Mouse (Mus musculus) midbrain, embryonic 12.5 days (tissue): Measurements from ENCODE around the gene Scgb1a1. TPM values are rescaled to one million over a fixed set of nuclear protein-coding genes. Genes with fewer than 3 reads are reported as not detected.

Experiments
- ATAC-seq: fragments of 200-750 bp; cut with Nextera tagmentation; 2 replicates; pipeline ENCODE4 v1.8.0; 2017; ENCODE audit warnings: low read depth, moderate TSS enrichment, moderate library complexity; ENCODE audit not compliant: low FRiP score
- H3K27ac ChIP-seq: fragments of 300-500 bp; sonication (generic); replicated peaks from 2 replicates; pipeline ENCODE4 v1.5.1; 2016; ENCODE audit warnings: mild to moderate bottlenecking
- H3K27me3 ChIP-seq: fragments of 300-500 bp; sonication (generic); 2 replicates; pipeline ENCODE4 v1.6.1; 2016; ENCODE audit warnings: mild to moderate bottlenecking
- H3K36me3 ChIP-seq: fragments of 300-500 bp; sonication (generic); 2 replicates; pipeline ENCODE4 v1.6.1; 2016
- H3K4me1 ChIP-seq: fragments of 300-500 bp; sonication (generic); 2 replicates; pipeline ENCODE4 v1.6.1; 2016
- H3K4me2 ChIP-seq: fragments of 300-500 bp; sonication (generic); replicated peaks from 2 replicates; pipeline ENCODE4 v1.6.1; 2016; ENCODE audit warnings: mild to moderate bottlenecking, moderate library complexity
- H3K4me3 ChIP-seq: fragments of 300-500 bp; sonication (generic); 2 replicates; pipeline ENCODE4 v1.5.1; 2016; ENCODE audit warnings: mild to moderate bottlenecking
- H3K9ac ChIP-seq: fragments of 300-500 bp; sonication (generic); replicated peaks from 2 replicates; pipeline ENCODE4 v1.6.1; 2016; ENCODE audit warnings: mild to moderate bottlenecking, moderate library complexity
- H3K9me3 ChIP-seq: fragments of 300-500 bp; sonication (generic); 2 replicates; pipeline ENCODE4 v1.6.1; 2016; ENCODE audit warnings: mild to moderate bottlenecking
- WGBS: fragments of 180-500 bp; shearing (Covaris S2); methylation state at CpG from one replicate; pipeline ENCODE4 v1.1.7; 2016; 5-methylcytosine and 5-hydroxymethylcytosine counted together
- polyA plus RNA-seq: library from polyadenylated mRNA; unstranded; fragments of >200 nt; fragmentation: Nextera tagmentation; extraction: Ambion mirVana; gene quantifications from 2 replicates; pipeline ENCODE4 v1.2.1, GENCODE M21; 2016

The Scgb1a1 gene
- polyA plus RNA-seq, 1 experiment from 2014 or later, result not detected

GRCm38 (mm10) chr19:9074424-9074823 lies 13.3 kb downstream of the Scgb1a1 start:
- H3K9ac ChIP-seq, result no peak overlapping the region
- H3K4me1 ChIP-seq, result peaks cover 10% of the 10 kb centered on the region; the same call in 1 of the 2 replicates
- WGBS, result 79% methylated on average over 4 of the region's 4 CpGs
- no peak for ATAC-seq
- H3K36me3 ChIP-seq, result no peaks in the 10 kb centered on the region
- no peak overlapping the region for H3K4me3 ChIP-seq
- no peaks in the 10 kb centered on the region for H3K27me3 ChIP-seq
- no peaks in the 10 kb centered on the region for H3K9me3 ChIP-seq
- no peak overlapping the region for H3K4me2 ChIP-seq
- H3K27ac ChIP-seq, result no peak overlapping the region

- no peak overlapping the region for H3K4me2 ChIP-seq
- H3K27ac ChIP-seq, result no peak overlapping the region
- peaks cover 10% of the 10 kb centered on the region; the same call in 1 of the 2 replicates for H3K4me1 ChIP-seq
- H3K9me3 ChIP-seq, result no peaks in the 10 kb centered on the region
- 76% methylated on average over 12 of the region's 12 CpGs for WGBS
- H3K4me3 ChIP-seq, result no peak overlapping the region
- no peaks in the 10 kb centered on the region for H3K27me3 ChIP-seq
- ATAC-seq, result no peak
- no peaks in the 10 kb centered on the region for H3K36me3 ChIP-seq
- no peak overlapping the region for H3K9ac ChIP-seq
Observed at GRCm38 (mm10) chr19:9073776-9074411, 13.9 kb downstream of the Scgb1a1 start.

DNA sequence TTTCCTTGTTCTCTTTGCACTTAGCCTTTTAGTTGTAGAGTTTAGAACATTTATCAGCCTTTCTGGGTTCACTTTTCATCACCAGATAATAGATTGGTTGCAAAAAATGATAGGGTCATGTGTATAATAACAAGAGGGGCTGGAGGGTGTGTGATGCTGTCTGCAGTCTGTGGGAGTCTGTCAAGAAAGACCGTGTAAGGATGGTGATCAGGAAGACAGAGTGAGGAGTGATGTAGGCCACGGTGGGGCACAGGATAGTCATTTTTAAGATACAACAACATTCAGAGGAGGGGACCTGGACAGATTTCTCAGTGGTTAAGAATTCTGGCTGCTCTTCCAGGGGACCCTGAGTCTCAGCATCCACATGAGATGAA lies 15.6 kb downstream of the Scgb1a1 start:
- Histone ChIP-seq H3K4me3 (no peak overlapping the region), H3K9ac (no peak overlapping the region), H3K27me3 (no peaks in the 10 kb centered on the region), H3K4me1 (peaks cover 10% of the 10 kb centered on the region; the same call in 1 of the 2 replicates), H3K36me3 (no peaks in the 10 kb centered on the region), H3K27ac (no peak overlapping the region), H3K9me3 (no peaks in the 10 kb centered on the region), H3K4me2 (no peak overlapping the region)
- 84% methylated on average over 2 of the region's 2 CpGs for WGBS
- ATAC-seq, result no peak

- ATAC-seq, result no peak
- 51% methylated on average over 7 of the region's 7 CpGs for WGBS
Observed at GRCm38 (mm10) chr19:9071456-9072156, 16.2 kb downstream of the Scgb1a1 start.

GRCm38 (mm10) chr19:9070316-9070715 lies 17.4 kb downstream of the Scgb1a1 start:
- Histone ChIP-seq H3K27me3 (no peaks in the 10 kb centered on the region), H3K27ac (no peak overlapping the region), H3K4me1 (peaks cover 21% of the 10 kb centered on the region), H3K4me2 (no peak overlapping the region), H3K36me3 (no peaks in the 10 kb centered on the region), H3K9ac (no peak overlapping the region), H3K4me3 (no peak overlapping the region), H3K9me3 (no peaks in the 10 kb centered on the region)
- no peak for ATAC-seq
- 85% methylated on average over 2 of the region's 2 CpGs for WGBS

More at GRCm38 (mm10) chr19:9071456-9072156, 16.2 kb downstream of the Scgb1a1 start:
- no peaks in the 10 kb centered on the region for H3K9me3 ChIP-seq
- no peak overlapping the region for H3K4me3 ChIP-seq
- peaks cover 10% of the 10 kb centered on the region; the same call in 1 of the 2 replicates for H3K4me1 ChIP-seq
- no peaks in the 10 kb centered on the region for H3K36me3 ChIP-seq
- H3K9ac ChIP-seq, result no peak overlapping the region
- H3K27ac ChIP-seq, result no peak overlapping the region
- no peak overlapping the region for H3K4me2 ChIP-seq
- no peaks in the 10 kb centered on the region for H3K27me3 ChIP-seq

GRCm38 (mm10) chr19:9069687-9070307 lies 18.0 kb downstream of the Scgb1a1 start:
- Histone ChIP-seq H3K4me2 (no peak overlapping the region), H3K4me3 (no peak overlapping the region), H3K9me3 (no peaks in the 10 kb centered on the region), H3K27me3 (no peaks in the 10 kb centered on the region), H3K27ac (no peak overlapping the region), H3K36me3 (no peaks in the 10 kb centered on the region), H3K9ac (no peak overlapping the region), H3K4me1 (peaks cover 21% of the 10 kb centered on the region)
- 76% methylated on average over 8 of the region's 8 CpGs for WGBS
- no peak for ATAC-seq

GRCm38 (mm10) chr19:9067292-9067691 lies 20.5 kb downstream of the Scgb1a1 start:
- Histone ChIP-seq H3K9ac (no peak overlapping the region), H3K9me3 (no peaks in the 10 kb centered on the region), H3K27ac (no peak overlapping the region), H3K4me2 (no peak overlapping the region), H3K4me1 (peaks cover 21% of the 10 kb centered on the region), H3K36me3 (no peaks in the 10 kb centered on the region), H3K27me3 (no peaks in the 10 kb centered on the region), H3K4me3 (no peak overlapping the region)
- 74% methylated on average over 5 of the region's 5 CpGs for WGBS
- no peak for ATAC-seq

DNA sequence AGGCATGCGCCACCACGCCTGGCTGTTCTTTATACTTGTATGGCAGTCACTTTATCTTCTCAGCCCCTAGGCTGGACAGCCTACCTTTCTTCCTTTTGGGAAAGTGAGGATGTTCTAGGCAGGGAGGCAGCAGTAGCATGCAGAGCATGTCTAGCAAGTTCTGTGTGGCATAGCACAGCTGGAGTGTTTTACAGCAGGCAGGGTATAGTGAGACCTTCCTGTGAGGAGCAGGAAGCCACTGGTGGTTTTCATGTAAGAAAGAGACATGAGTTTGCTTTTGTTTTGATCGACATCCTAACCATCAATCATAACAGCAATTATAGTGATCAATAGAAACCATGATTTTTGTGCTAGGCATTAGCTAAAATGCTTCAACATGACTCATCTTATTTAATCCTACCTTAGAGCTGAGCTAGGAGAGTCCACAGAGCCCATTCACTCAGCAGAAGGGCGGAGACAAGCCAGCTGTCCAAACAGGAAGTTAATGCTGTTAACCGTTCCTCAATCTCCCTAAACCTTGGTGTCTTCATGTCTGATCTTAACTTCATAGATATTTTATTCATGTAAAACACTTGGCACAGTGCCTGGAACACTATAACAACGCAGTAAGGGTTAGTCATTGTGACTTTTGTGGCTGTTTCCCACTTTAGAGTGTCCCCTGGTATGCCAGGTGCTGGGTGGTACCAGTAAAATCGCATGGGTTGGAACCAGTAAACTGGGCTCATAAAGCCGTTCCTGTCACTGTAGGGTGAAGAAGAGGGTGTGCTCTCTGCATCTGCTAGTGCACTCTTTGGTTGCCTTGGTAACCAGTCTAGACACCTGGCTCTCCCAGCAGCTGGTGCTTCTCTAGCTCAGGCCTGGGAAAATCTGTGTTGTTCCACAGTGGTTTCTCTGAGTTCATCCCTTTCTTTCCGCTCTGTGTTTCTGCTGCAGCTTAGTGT lies 21.9 kb downstream of the Scgb1a1 start:
- Histone ChIP-seq H3K4me3 (no peak overlapping the region), H3K36me3 (no peaks in the 10 kb centered on the region), H3K9me3 (no peaks in the 10 kb centered on the region), H3K27me3 (no peaks in the 10 kb centered on the region), H3K9ac (no peak overlapping the region), H3K27ac (no peak overlapping the region), H3K4me1 (peaks cover 11% of the 10 kb centered on the region), H3K4me2 (no peak overlapping the region)
- ATAC-seq, result peak; percentile 52; the same call in 1 of the 2 replicates
- WGBS, result 73% methylated on average over 9 of the region's 9 CpGs

DNA sequence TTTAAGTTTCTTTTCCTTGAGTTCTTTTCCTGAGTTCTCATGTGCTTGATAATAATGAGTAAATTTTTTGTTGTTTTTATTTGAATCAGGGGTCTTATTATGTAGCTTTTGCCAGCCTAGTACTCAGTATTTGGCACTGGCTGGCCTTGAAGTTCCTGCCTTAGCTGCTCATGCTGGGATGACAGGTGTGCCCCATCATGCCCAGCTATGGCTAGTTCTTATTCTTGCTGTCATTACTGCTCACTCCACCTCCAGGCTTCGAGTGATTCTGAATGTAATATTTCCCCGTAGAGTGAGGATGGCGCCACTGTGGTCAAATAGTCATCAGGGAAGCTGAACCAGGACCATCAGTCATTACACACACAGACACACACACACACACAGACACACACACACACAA lies 23.9 kb downstream of the Scgb1a1 start:
- Histone ChIP-seq H3K27me3 (no peaks in the 10 kb centered on the region), H3K9ac (no peak overlapping the region), H3K4me3 (no peak overlapping the region), H3K36me3 (no peaks in the 10 kb centered on the region), H3K27ac (no peak overlapping the region), H3K4me2 (no peak overlapping the region), H3K9me3 (no peaks in the 10 kb centered on the region), H3K4me1 (peaks cover 11% of the 10 kb centered on the region)
- 92% methylated on average over 3 of the region's 3 CpGs for WGBS
- no peak for ATAC-seq

DNA sequence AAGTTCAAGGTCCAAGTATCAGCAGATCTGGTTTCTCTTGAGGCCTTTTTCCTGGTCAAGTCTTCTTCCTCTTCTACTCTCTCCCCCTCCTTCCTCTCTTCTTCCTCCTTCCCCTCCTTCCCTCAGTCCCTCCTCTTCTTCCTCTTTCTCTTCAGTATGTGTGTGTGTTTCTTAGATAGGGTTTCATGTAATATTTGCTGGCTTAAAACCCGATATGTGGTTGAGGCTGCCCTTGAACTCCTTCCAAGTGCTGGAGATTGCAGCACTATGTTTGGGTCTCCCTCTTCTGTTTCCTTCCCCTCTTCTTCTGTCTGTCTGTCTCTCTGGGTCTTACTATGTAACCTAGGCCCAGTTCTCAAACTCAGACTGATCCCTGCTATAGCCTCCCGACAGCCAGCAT lies 24.9 kb downstream of the Scgb1a1 start:
- no peaks in the 10 kb centered on the region for H3K27me3 ChIP-seq
- H3K27ac ChIP-seq, result no peak overlapping the region
- no peak overlapping the region for H3K4me3 ChIP-seq
- H3K9me3 ChIP-seq, result no peaks in the 10 kb centered on the region
- no peak overlapping the region for H3K9ac ChIP-seq
- no peaks in the 10 kb centered on the region for H3K36me3 ChIP-seq
- peaks cover 11% of the 10 kb centered on the region for H3K4me1 ChIP-seq
- H3K4me2 ChIP-seq, result no peak overlapping the region
- no peak for ATAC-seq
- WGBS, result 88% methylated on average over 2 of the region's 2 CpGs

DNA sequence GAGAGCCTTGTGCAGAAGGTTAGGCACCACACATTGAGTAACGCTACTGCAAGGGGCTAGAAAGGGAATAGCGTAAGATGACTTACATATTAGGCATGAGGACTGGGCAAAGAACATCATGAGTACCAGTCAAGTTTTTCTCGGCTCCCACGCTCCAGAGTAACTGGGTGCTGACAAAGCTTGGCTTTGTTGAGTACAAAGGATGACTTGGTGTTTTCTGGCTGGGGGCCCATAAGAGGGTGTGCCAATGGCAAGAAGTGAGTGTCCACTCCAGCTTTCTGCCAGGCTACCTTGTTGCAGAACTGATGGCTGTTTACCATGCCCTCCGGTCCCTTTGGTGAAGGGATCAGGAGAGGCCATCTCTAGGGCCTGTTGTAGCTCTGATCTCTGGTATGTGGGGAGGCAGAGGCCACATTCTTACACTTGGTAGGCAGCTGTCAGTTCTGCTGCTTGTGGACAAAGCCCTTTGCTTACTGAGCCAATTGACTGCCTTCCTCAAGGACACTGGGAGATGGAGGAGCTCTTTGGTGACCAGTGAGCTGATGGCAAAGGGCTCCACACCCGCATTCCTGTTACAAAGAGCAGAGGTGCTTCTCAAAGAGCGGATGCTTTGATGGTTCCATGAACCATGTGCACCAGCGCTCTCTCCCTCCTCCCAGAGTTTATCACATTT lies 26.4 kb downstream of the Scgb1a1 start:
- H3K4me1 ChIP-seq, result peaks cover 9% of the 10 kb centered on the region
- H3K4me2 ChIP-seq, result no peak overlapping the region
- no peak for ATAC-seq
- H3K27me3 ChIP-seq, result no peaks in the 10 kb centered on the region
- no peaks in the 10 kb centered on the region for H3K9me3 ChIP-seq
- no peak overlapping the region for H3K9ac ChIP-seq
- no peaks in the 10 kb centered on the region for H3K36me3 ChIP-seq
- 87% methylated on average over 8 of the region's 8 CpGs for WGBS
- no peak overlapping the region for H3K27ac ChIP-seq
- no peak overlapping the region for H3K4me3 ChIP-seq
